Mouse (Mus musculus) heart, embryonic 11.5 days (tissue): ENCODE measurements around the gene Tbc1d22a. TPM values are rescaled to one million over a fixed set of nuclear protein-coding genes. Genes with fewer than 3 reads are reported as not detected.

Source experiments
- ATAC-seq: fragments of 200-750 bp; cut with Nextera tagmentation; replicated peaks from 2 replicates; pipeline ENCODE4 v1.8.0; 2017; ENCODE audit warnings: moderate library complexity; ENCODE audit not compliant: insufficient number of reproducible peaks, low FRiP score, low TSS enrichment
- H3K27ac ChIP-seq: fragments of 300-500 bp; sonication (generic); 2 replicates; pipeline ENCODE4 v1.5.1; 2014; ENCODE audit warnings: mild to moderate bottlenecking, low read depth, low read length
- H3K27me3 ChIP-seq: fragments of 300-500 bp; sonication (generic); 2 replicates; pipeline ENCODE4 v1.6.1; 2014; ENCODE audit warnings: mild to moderate bottlenecking, low read length, mixed read lengths; ENCODE audit not compliant: control insufficient read depth, insufficient read depth
- H3K36me3 ChIP-seq: fragments of 300-500 bp; sonication (generic); 2 replicates; pipeline ENCODE4 v1.6.1; 2014; ENCODE audit warnings: mild to moderate bottlenecking, low read length, moderate library complexity, mixed read lengths; ENCODE audit not compliant: control insufficient read depth, insufficient read depth
- H3K4me1 ChIP-seq: fragments of 300-500 bp; sonication (generic); 2 replicates; pipeline ENCODE4 v1.6.1; 2014; ENCODE audit warnings: low read length; ENCODE audit not compliant: control insufficient read depth, insufficient read depth
- H3K4me2 ChIP-seq: fragments of 300-500 bp; sonication (generic); 2 replicates; pipeline ENCODE4 v1.6.1; 2014; ENCODE audit warnings: mild to moderate bottlenecking, moderate library complexity
- H3K4me3 ChIP-seq: fragments of 300-500 bp; sonication (generic); 2 replicates; pipeline ENCODE4 v1.5.1; 2014; ENCODE audit warnings: low read depth, low read length
- H3K9ac ChIP-seq: fragments of 300-500 bp; sonication (generic); 2 replicates; pipeline ENCODE4 v1.6.1; 2014; ENCODE audit warnings: mild to moderate bottlenecking, low read depth, low read length, moderate library complexity
- H3K9me3 ChIP-seq: fragments of 300-500 bp; sonication (generic); replicated peaks from 2 replicates; pipeline ENCODE4 v1.6.1; 2016; ENCODE audit warnings: low read length; ENCODE audit not compliant: control insufficient read depth
- WGBS: fragments of 180-500 bp; shearing (Covaris S2); extraction: QIAGEN DNeasy Blood & Tissue Kit; methylation state at CpG from one replicate; pipeline ENCODE4 v1.1.7; 2014; ENCODE audit not compliant: insufficient replicate concordance; 5-methylcytosine and 5-hydroxymethylcytosine counted together
- polyA plus RNA-seq: library from polyadenylated mRNA; unstranded; fragments of >200 nt; fragmentation: Nextera tagmentation; extraction: Ambion mirVana; gene quantifications from 2 replicates; pipeline ENCODE4 v1.2.1, GENCODE M21; 2014

Gene Tbc1d22a
- polyA plus RNA-seq, 1 experiment from 2014 or later = 6.0 TPM

GRCm38 (mm10) chr15:86429766-86430335, 215.6 kb downstream of the Tbc1d22a start:
- peaks cover 26% of the 10 kb centered on the region for H3K27me3 ChIP-seq
- WGBS = 76% methylated on average over 8 of the region's 8 CpGs

GRCm38 (mm10) chr15:86431539-86432080, 217.4 kb downstream of the Tbc1d22a start:
- H3K36me3 ChIP-seq = no peaks in the 10 kb centered on the region
- no peak for ATAC-seq
- peaks cover 23% of the 10 kb centered on the region for H3K27me3 ChIP-seq
- 80% methylated on average over 11 of the region's 11 CpGs for WGBS
- H3K9me3 ChIP-seq = no peaks in the 10 kb centered on the region
- H3K9ac ChIP-seq = no peak overlapping the region
- H3K4me2 ChIP-seq = no peak overlapping the region
- peaks cover 7% of the 10 kb centered on the region for H3K4me1 ChIP-seq
- no peak overlapping the region for H3K27ac ChIP-seq
- no peak overlapping the region for H3K4me3 ChIP-seq

More at GRCm38 (mm10) chr15:86429766-86430335, 215.6 kb downstream of the Tbc1d22a start:
- Histone ChIP-seq H3K4me3 (no peak overlapping the region), H3K9me3 (no peaks in the 10 kb centered on the region), H3K4me2 (no peak overlapping the region), H3K36me3 (no peaks in the 10 kb centered on the region), H3K9ac (no peak overlapping the region), H3K4me1 (peaks cover 20% of the 10 kb centered on the region), H3K27ac (no peak overlapping the region)
- ATAC-seq = no peak

GRCm38 (mm10) chr15:86432791-86433190, 218.5 kb downstream of the Tbc1d22a start:
- no peak overlapping the region for H3K9ac ChIP-seq
- ATAC-seq = no peak
- H3K27me3 ChIP-seq = peaks cover 23% of the 10 kb centered on the region
- no peak overlapping the region for H3K4me2 ChIP-seq
- no peaks in the 10 kb centered on the region for H3K9me3 ChIP-seq
- no peak overlapping the region for H3K4me3 ChIP-seq
- no peaks in the 10 kb centered on the region for H3K4me1 ChIP-seq
- H3K36me3 ChIP-seq = no peaks in the 10 kb centered on the region
- no peak overlapping the region for H3K27ac ChIP-seq

GRCm38 (mm10) chr15:86433378-86433777, 219.1 kb downstream of the Tbc1d22a start:
- 92% methylated on average over 8 of the region's 8 CpGs for WGBS
- H3K36me3 ChIP-seq = no peaks in the 10 kb centered on the region
- H3K4me3 ChIP-seq = no peak overlapping the region
- H3K9me3 ChIP-seq = no peaks in the 10 kb centered on the region
- no peak for ATAC-seq
- no peak overlapping the region for H3K4me2 ChIP-seq
- no peak overlapping the region for H3K27ac ChIP-seq
- H3K27me3 ChIP-seq = peaks cover 22% of the 10 kb centered on the region
- no peak overlapping the region for H3K9ac ChIP-seq
- no peaks in the 10 kb centered on the region for H3K4me1 ChIP-seq

- Histone ChIP-seq H3K27me3 (peaks cover 14% of the 10 kb centered on the region), H3K4me2 (no peak overlapping the region), H3K9me3 (no peaks in the 10 kb centered on the region), H3K9ac (no peak overlapping the region), H3K4me1 (no peaks in the 10 kb centered on the region), H3K36me3 (no peaks in the 10 kb centered on the region), H3K4me3 (no peak overlapping the region), H3K27ac (no peak overlapping the region)
- no peak for ATAC-seq
- WGBS = 86% methylated on average over 3 of the region's 3 CpGs
Measured at GRCm38 (mm10) chr15:86434241-86434640, 220.0 kb downstream of the Tbc1d22a start.

- 85% methylated on average over 2 of the region's 2 CpGs for WGBS
- Histone ChIP-seq H3K9ac (no peak overlapping the region), H3K27ac (no peak overlapping the region), H3K4me2 (no peak overlapping the region), H3K36me3 (no peaks in the 10 kb centered on the region), H3K9me3 (no peaks in the 10 kb centered on the region), H3K27me3 (no peaks in the 10 kb centered on the region), H3K4me3 (no peak overlapping the region), H3K4me1 (no peaks in the 10 kb centered on the region)
- no peak for ATAC-seq
Measured at GRCm38 (mm10) chr15:86437346-86437745, 223.1 kb downstream of the Tbc1d22a start.

GRCm38 (mm10) chr15:86439015-86439796, 224.9 kb downstream of the Tbc1d22a start:
- no peaks in the 10 kb centered on the region for H3K27me3 ChIP-seq
- ATAC-seq = peak; percentile 72
- no peak overlapping the region for H3K9ac ChIP-seq
- H3K27ac ChIP-seq = no peak overlapping the region
- WGBS = 73% methylated on average over 15 of the region's 15 CpGs
- no peaks in the 10 kb centered on the region for H3K9me3 ChIP-seq
- H3K4me2 ChIP-seq = no peak overlapping the region
- no peaks in the 10 kb centered on the region for H3K4me1 ChIP-seq
- H3K4me3 ChIP-seq = no peak overlapping the region
- no peaks in the 10 kb centered on the region for H3K36me3 ChIP-seq

GRCm38 (mm10) chr15:86444271-86444670, 230.0 kb downstream of the Tbc1d22a start:
- ATAC-seq = no peak
- H3K9ac ChIP-seq = no peak overlapping the region
- H3K27me3 ChIP-seq = no peaks in the 10 kb centered on the region
- H3K4me3 ChIP-seq = no peak overlapping the region
- H3K36me3 ChIP-seq = no peaks in the 10 kb centered on the region
- no peak overlapping the region for H3K27ac ChIP-seq
- H3K4me1 ChIP-seq = no peaks in the 10 kb centered on the region
- H3K9me3 ChIP-seq = no peaks in the 10 kb centered on the region
- H3K4me2 ChIP-seq = no peak overlapping the region
- whole genome bisulfite sequencing = 89% methylated on average over 2 of the region's 2 CpGs
